Mouse (Mus musculus): ENCODE data around the gene Jpt2. TPM values are rescaled to one million over a fixed set of nuclear protein-coding genes. Genes with fewer than 3 reads are reported as not detected.

Jpt2 gene
- polyA plus RNA-seq, 1 experiment from 2014 or later: 164 TPM

GRCm38 (mm10) chr17:24894995-24895547, 65.4 kb downstream of the Jpt2 start, which contains the start of the genes Eme2 and Mrps34:
Eme2 (minus strand) TSS chr17:24895087.
Mrps34 (plus strand) TSS chr17:24895116.
- H3K4me2 ChIP-seq: peak within 1 kb of the TSS; percentile 99
- WGBS: under 1% methylated on average over 62 of the region's 62 CpGs
- ATAC-seq (replicated peaks; ENCODE audit: low FRiP score) (peak; percentile 65), DNase-seq (ENCODE audit: low spot score) (peak; percentile 89)
- peaks cover 28% of the 10 kb centered on the region for H3K4me1 ChIP-seq (replicated peaks; ENCODE audit: control insufficient read depth, insufficient read depth, low read length)
- H3K36me3 ChIP-seq (ENCODE audit: control insufficient read depth, insufficient read depth, low read length): peaks cover 58% of the 10 kb centered on the region
- no peaks in the 10 kb centered on the region for H3K27me3 ChIP-seq (replicated peaks; ENCODE audit: control insufficient read depth, insufficient read depth, low read length)
- peak within 1 kb of the TSS; percentile 91 for H3K4me3 ChIP-seq (ENCODE audit: low read depth, low read length)
- H3K9ac ChIP-seq (ENCODE audit: low read depth, low read length): peak within 1 kb of the TSS; percentile 97
- H3K9me3 ChIP-seq (ENCODE audit: control insufficient read depth, low read length): no peaks in the 10 kb centered on the region
- H3K27ac ChIP-seq (ENCODE audit: low read depth, low read length): peak within 1 kb of the TSS; percentile 87

- no peak for DNase-seq (ENCODE audit: low spot score)
- Histone ChIP-seq H3K36me3 (ENCODE audit: control insufficient read depth, insufficient read depth, low read length) (peaks cover 52% of the 10 kb centered on the region), H3K9me3 (ENCODE audit: control insufficient read depth, low read length) (no peaks in the 10 kb centered on the region), H3K4me1 (replicated peaks; ENCODE audit: control insufficient read depth, insufficient read depth, low read length) (peaks cover 28% of the 10 kb centered on the region), H3K4me3 (ENCODE audit: low read depth, low read length) (peak overlapping the region; percentile 91), H3K4me2 (peak overlapping the region; percentile 99), H3K27me3 (replicated peaks; ENCODE audit: control insufficient read depth, insufficient read depth, low read length) (no peaks in the 10 kb centered on the region), H3K9ac (ENCODE audit: low read depth, low read length) (peak overlapping the region; percentile 97), H3K27ac (ENCODE audit: low read depth, low read length) (peak overlapping the region; percentile 87; the same call in 1 of the 2 replicates)
- WGBS: 9% methylated on average over 31 of the region's 31 CpGs
- peak; percentile 24 for ATAC-seq (replicated peaks; ENCODE audit: low FRiP score)
Measured at GRCm38 (mm10) chr17:24894061-24894994, 66.2 kb downstream of the Jpt2 start.

GRCm38 (mm10) chr17:24893276-24893675, 67.2 kb downstream of the Jpt2 start:
- peaks cover 44% of the 10 kb centered on the region for H3K36me3 ChIP-seq (ENCODE audit: control insufficient read depth, insufficient read depth, low read length)
- peak overlapping the region; percentile 91 for H3K4me3 ChIP-seq (ENCODE audit: low read depth, low read length)
- H3K4me2 ChIP-seq: peak overlapping the region; percentile 99; the same call in 1 of the 2 replicates
- no peaks in the 10 kb centered on the region for H3K9me3 ChIP-seq (ENCODE audit: control insufficient read depth, low read length)
- peaks cover 28% of the 10 kb centered on the region for H3K4me1 ChIP-seq (replicated peaks; ENCODE audit: control insufficient read depth, insufficient read depth, low read length)
- no peak for ATAC-seq (replicated peaks; ENCODE audit: low FRiP score)
- WGBS: 88% methylated on average over 2 of the region's 2 CpGs
- no peak overlapping the region for H3K27ac ChIP-seq (ENCODE audit: low read depth, low read length)
- DNase-seq (ENCODE audit: low spot score): no peak
- no peaks in the 10 kb centered on the region for H3K27me3 ChIP-seq (replicated peaks; ENCODE audit: control insufficient read depth, insufficient read depth, low read length)
- H3K9ac ChIP-seq (ENCODE audit: low read depth, low read length): peak overlapping the region; percentile 12; the same call in 1 of the 2 replicates

DNA sequence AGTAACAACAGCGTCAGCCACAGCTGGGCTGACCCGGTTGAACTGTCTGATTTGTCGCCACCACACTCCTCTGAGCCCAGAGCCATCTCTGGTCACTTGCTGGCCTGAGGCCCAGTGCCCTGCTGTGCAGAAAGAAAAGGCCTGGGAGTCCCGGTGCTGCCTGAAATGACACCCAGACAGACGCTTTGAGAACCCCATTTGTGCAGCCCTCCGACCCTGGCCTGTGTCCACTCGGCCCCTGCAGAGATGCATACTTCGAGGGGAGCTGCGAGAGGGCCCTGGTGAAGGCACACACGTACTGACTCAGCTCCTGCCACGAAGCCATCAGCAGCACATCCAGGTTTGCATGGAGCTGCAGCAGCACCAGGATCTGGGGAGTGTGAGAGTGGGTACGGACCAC, 67.7 kb downstream of the Jpt2 start:
- Histone ChIP-seq H3K9ac (ENCODE audit: low read depth, low read length) (no peak overlapping the region), H3K9me3 (ENCODE audit: control insufficient read depth, low read length) (no peaks in the 10 kb centered on the region), H3K27me3 (replicated peaks; ENCODE audit: control insufficient read depth, insufficient read depth, low read length) (no peaks in the 10 kb centered on the region), H3K4me3 (ENCODE audit: low read depth, low read length) (no peak overlapping the region), H3K27ac (ENCODE audit: low read depth, low read length) (no peak overlapping the region), H3K4me2 (no peak overlapping the region), H3K36me3 (ENCODE audit: control insufficient read depth, insufficient read depth, low read length) (peaks cover 42% of the 10 kb centered on the region), H3K4me1 (replicated peaks; ENCODE audit: control insufficient read depth, insufficient read depth, low read length) (peaks cover 28% of the 10 kb centered on the region)
- no peak for ATAC-seq (replicated peaks; ENCODE audit: low FRiP score)
- no peak for DNase-seq (ENCODE audit: low spot score)
- WGBS: 88% methylated on average over 12 of the region's 12 CpGs

DNA sequence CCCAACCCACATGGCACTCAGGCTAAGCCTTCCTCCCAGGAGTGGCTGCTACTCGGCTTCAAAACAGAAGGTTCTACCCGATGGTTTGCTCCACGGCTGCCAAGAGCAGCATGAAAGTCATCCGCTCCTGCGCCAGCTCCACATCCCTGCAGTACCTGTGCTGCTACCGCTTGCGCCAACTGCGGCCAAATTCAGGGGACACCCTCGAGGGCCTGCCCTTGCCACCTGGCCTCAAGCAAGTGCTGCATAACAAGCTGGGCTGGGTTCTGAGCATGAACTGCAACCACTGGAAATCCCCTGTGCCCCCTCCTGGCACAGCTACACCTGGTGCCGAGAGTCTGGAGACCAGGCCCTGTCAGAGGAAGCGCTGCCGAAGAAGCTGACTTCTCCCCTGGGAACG, 69.2 kb downstream of the Jpt2 start:
- DNase-seq (ENCODE audit: low spot score): no peak
- Histone ChIP-seq H3K36me3 (ENCODE audit: control insufficient read depth, insufficient read depth, low read length) (peaks cover 32% of the 10 kb centered on the region), H3K27me3 (replicated peaks; ENCODE audit: control insufficient read depth, insufficient read depth, low read length) (no peaks in the 10 kb centered on the region), H3K9me3 (ENCODE audit: control insufficient read depth, low read length) (no peaks in the 10 kb centered on the region), H3K9ac (ENCODE audit: low read depth, low read length) (no peak overlapping the region), H3K4me1 (replicated peaks; ENCODE audit: control insufficient read depth, insufficient read depth, low read length) (peaks cover 23% of the 10 kb centered on the region), H3K27ac (ENCODE audit: low read depth, low read length) (no peak overlapping the region), H3K4me2 (no peak overlapping the region), H3K4me3 (ENCODE audit: low read depth, low read length) (no peak overlapping the region)
- WGBS: 84% methylated on average over 13 of the region's 13 CpGs
- no peak for ATAC-seq (replicated peaks; ENCODE audit: low FRiP score)

DNA sequence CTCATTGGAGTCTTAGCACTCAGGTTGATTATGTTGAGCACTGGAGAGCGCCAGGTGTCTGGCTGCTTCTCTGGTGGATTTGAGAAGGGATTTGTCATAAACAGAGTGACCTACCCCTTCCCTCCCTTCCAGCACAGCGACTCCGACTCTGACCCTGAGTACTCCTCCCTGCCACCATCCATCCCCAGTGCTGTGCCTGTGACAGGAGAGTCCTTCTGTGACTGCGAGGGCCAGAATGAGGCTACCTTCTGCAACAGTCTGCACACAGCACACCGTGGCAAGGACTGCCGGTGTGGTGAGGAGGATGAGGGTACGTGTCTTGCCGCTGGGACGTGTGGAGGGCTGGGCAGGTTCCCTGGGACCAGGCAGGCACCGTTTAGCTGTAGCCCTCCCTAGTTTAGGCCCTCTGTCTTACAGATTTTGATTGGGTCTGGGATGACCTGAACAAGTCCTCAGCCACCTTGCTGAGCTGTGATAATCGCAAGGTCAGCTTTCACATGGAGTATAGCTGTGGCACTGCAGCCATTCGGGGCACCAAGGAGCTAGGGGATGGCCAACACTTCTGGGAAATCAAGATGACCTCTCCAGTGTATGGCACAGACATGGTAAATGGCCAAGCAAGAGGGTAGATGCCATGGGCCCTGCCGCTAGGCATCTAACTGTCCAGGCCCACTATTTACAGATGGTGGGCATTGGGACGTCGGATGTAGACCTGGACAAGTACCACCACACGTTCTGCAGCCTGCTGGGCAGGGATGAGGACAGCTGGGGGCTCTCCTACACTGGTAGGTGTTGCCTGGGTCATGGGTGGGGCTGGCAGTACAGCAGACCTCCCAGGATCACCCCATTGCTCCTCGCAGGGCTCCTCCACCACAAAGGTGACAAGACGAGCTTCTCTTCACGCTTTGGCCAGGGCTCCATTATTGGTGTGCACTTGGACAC, 70.1 kb downstream of the Jpt2 start:
- WGBS: 84% methylated on average over 19 of the region's 19 CpGs
- H3K27ac ChIP-seq (ENCODE audit: low read depth, low read length): no peak overlapping the region; the same call in 1 of the 2 replicates

DNA sequence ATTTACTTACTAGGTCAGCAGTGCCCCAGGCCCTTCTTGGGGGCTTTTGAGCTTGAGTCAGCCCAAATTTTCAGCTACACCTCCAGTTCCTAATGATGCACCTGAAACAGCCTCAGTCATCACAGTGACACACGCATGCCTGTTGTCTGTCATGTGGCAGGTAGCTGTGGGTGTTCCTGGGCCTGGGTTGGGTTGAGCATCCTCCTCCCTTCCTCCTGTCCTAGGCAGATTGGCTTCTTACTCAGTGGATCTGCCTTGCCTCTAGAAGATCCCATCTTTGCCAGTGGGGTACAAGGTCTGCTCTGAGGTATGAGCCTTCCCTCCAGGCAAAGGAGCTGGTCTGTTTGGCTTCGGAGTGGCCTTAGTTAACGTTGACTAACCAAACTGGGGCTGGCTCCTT, 71.6 kb downstream of the Jpt2 start:
- Histone ChIP-seq H3K9me3 (ENCODE audit: control insufficient read depth, low read length) (no peaks in the 10 kb centered on the region), H3K9ac (ENCODE audit: low read depth, low read length) (no peak overlapping the region), H3K27me3 (replicated peaks; ENCODE audit: control insufficient read depth, insufficient read depth, low read length) (no peaks in the 10 kb centered on the region), H3K4me3 (ENCODE audit: low read depth, low read length) (peak overlapping the region; percentile 17; the same call in 1 of the 2 replicates), H3K36me3 (ENCODE audit: control insufficient read depth, insufficient read depth, low read length) (peaks cover 39% of the 10 kb centered on the region), H3K4me1 (replicated peaks; ENCODE audit: control insufficient read depth, insufficient read depth, low read length) (peaks cover 23% of the 10 kb centered on the region), H3K4me2 (peak overlapping the region; percentile 96; the same call in 1 of the 2 replicates), H3K27ac (ENCODE audit: low read depth, low read length) (no peak overlapping the region)
- DNase-seq (ENCODE audit: low spot score) (no peak), ATAC-seq (replicated peaks; ENCODE audit: low FRiP score) (no peak)
- 83% methylated on average over 3 of the region's 3 CpGs for WGBS

More for the DNA sequence above, 70.1 kb downstream of the Jpt2 start:
- no peak for DNase-seq (ENCODE audit: low spot score)
- no peak overlapping the region; the same call in 1 of the 2 replicates for H3K4me3 ChIP-seq (ENCODE audit: low read depth, low read length)
- no peaks in the 10 kb centered on the region for H3K27me3 ChIP-seq (replicated peaks; ENCODE audit: control insufficient read depth, insufficient read depth, low read length)
- H3K36me3 ChIP-seq (ENCODE audit: control insufficient read depth, insufficient read depth, low read length): peaks cover 32% of the 10 kb centered on the region
- H3K9me3 ChIP-seq (ENCODE audit: control insufficient read depth, low read length): no peaks in the 10 kb centered on the region
- peaks cover 20% of the 10 kb centered on the region for H3K4me1 ChIP-seq (replicated peaks; ENCODE audit: control insufficient read depth, insufficient read depth, low read length)
- no peak for ATAC-seq (replicated peaks; ENCODE audit: low FRiP score)
- no peak overlapping the region for H3K4me2 ChIP-seq
- no peak overlapping the region; the same call in 1 of the 2 replicates for H3K9ac ChIP-seq (ENCODE audit: low read depth, low read length)

Data from liver, embryonic 11.5 days (tissue).